8 mouse cellular contexts compared by ENCODE assay signal in the genomic region with DNA sequence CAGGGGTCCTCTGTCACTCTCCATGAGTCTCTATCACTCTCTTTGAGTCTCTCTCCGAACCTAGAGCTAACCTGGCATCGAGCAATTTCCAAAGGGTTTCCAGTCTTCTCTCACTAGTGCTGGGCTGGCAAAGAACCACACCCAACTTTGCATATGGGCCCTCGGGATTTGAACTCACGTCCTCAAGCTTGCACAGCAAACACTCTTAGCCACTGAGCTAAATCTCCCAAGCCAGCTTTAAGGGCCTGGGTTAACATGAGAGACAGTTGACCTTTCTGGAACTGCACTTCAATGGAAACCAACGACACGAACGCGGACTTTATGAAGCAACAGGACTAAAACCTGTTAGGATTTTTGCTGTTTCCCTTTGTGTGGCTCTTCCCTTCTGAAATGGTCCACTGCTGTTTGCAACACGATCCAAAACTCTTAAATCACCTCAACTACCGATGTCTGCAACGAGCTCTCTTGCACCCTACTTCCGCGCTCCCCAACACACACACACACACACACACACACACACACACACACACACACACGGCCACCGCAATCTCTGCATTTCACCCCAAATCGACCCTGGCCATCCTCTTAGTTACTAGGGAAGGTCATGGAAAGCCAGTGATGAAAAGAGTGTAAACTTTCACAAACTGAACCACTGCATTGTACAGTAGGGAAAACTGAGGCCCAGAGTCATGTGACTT. TPM values are rescaled to one million over a fixed set of nuclear protein-coding genes. Genes with fewer than 3 reads are reported as not detected.
A peak's percentile ranks its signal among the peaks of the same experiment; 100 is the strongest.
DNase-seq lines count a peak whose midpoint lies in the region; ATAC-seq lines count a peak whose summit lies in the region.

No protein-coding gene starts in this region.

- no peaks in the 10 kb centered on the region for H3K9me3 ChIP-seq in heart, embryonic 13.5 days
- H3K9me3 ChIP-seq in liver, embryonic 12.5 days (replicated peaks), result no peaks in the 10 kb centered on the region
- no peaks in the 10 kb centered on the region for H3K9me3 ChIP-seq in stomach, embryonic 16.5 days (replicated peaks; ENCODE audit: control insufficient read depth, low read length)

- H3K4me2 ChIP-seq in heart, embryonic 13.5 days, result peak overlapping the region; percentile 82
- peak overlapping the region; percentile 78 for H3K4me2 ChIP-seq in liver, embryonic 12.5 days
- peak overlapping the region; percentile 86 for H3K4me2 ChIP-seq in stomach, embryonic 16.5 days (ENCODE audit: low read depth, low read length)

- ATAC-seq in heart, embryonic 13.5 days (ENCODE audit: extremely low read depth, insufficient number of reproducible peaks, low FRiP score, low TSS enrichment), result no peak
- no peak for ATAC-seq in liver, embryonic 12.5 days
- ATAC-seq in stomach, embryonic 16.5 days (ENCODE audit: insufficient read depth, low FRiP score), result no peak

- no peaks in the 10 kb centered on the region for H3K36me3 ChIP-seq in heart, embryonic 13.5 days
- no peaks in the 10 kb centered on the region for H3K36me3 ChIP-seq in liver, embryonic 12.5 days
- H3K36me3 ChIP-seq in stomach, embryonic 16.5 days (ENCODE audit: control insufficient read depth, insufficient read depth, low read length), result no peaks in the 10 kb centered on the region

- peak overlapping the region; percentile 92 for H3K27ac ChIP-seq in heart, embryonic 13.5 days (replicated peaks)
- H3K27ac ChIP-seq in liver, embryonic 12.5 days, result no peak overlapping the region
- peak overlapping the region; percentile 98 for H3K27ac ChIP-seq in stomach, embryonic 16.5 days (ENCODE audit: low read length)

- peak overlapping the region; percentile 90 for H3K9ac ChIP-seq in heart, embryonic 13.5 days
- no peak overlapping the region; the same call in 1 of the 2 replicates for H3K9ac ChIP-seq in liver, embryonic 12.5 days
- H3K9ac ChIP-seq in stomach, embryonic 16.5 days (ENCODE audit: low read length), result peak overlapping the region; percentile 95

- H3K4me1 ChIP-seq in heart, embryonic 13.5 days, result peaks cover 32% of the 10 kb centered on the region
- H3K4me1 ChIP-seq in liver, embryonic 12.5 days, result peaks cover 28% of the 10 kb centered on the region
- H3K4me1 ChIP-seq in stomach, embryonic 16.5 days (ENCODE audit: control insufficient read depth, insufficient read depth, low read length), result peaks cover 35% of the 10 kb centered on the region

- intact Hi-C loops in gastrocnemius, postnatal 36 days (cut with DNase I), result loop anchor here (5.0 kb wide), 1 partner anchor 36 kb away; no protein-coding TSS in a partner anchor

- peak; percentile 38 to 49 for DNase-seq in spleen, postnatal 36 days (ENCODE audit: low spot score in 2 of 2)
- DNase-seq in spleen, adult 18-20 months, result no peak
- DNase-seq in embryo, embryonic 10.5 days (ENCODE audit: low spot score), result no peak
- DNase-seq in gastrocnemius, postnatal 36 days, result no peak
- DNase-seq in adrenal gland, postnatal 10 days, result no peak

- H3K4me3 ChIP-seq in heart, embryonic 13.5 days, result peak overlapping the region; percentile 73
- H3K4me3 ChIP-seq in liver, embryonic 12.5 days, result peak overlapping the region; percentile 65
- peak overlapping the region; percentile 87 for H3K4me3 ChIP-seq in stomach, embryonic 16.5 days (replicated peaks; ENCODE audit: low read length)

- no peaks in the 10 kb centered on the region for H3K27me3 ChIP-seq in heart, embryonic 13.5 days (replicated peaks)
- peaks cover 6% of the 10 kb centered on the region; the same call in 1 of the 2 replicates for H3K27me3 ChIP-seq in liver, embryonic 12.5 days (replicated peaks)
- no peaks in the 10 kb centered on the region for H3K27me3 ChIP-seq in stomach, embryonic 16.5 days (ENCODE audit: control insufficient read depth, insufficient read depth, low read length)

- 67% methylated on average over 16 of the region's 16 CpGs for WGBS in heart, embryonic 13.5 days
- WGBS in liver, embryonic 12.5 days (ENCODE audit: insufficient replicate concordance), result 73% methylated on average over 16 of the region's 16 CpGs
- WGBS in stomach, embryonic 16.5 days, result 58% methylated on average over 16 of the region's 16 CpGs

RNA-seq across cellular contexts. Expression of gene Tgfbr2, which starts 1.5 kb away (rescaled TPM):
- 17.2 and 19.0 TPM in 2 replicates for polyA plus RNA-seq in heart, embryonic 13.5 days (2015; fragmentation: Nextera tagmentation; extraction: Ambion mirVana)
- polyA plus RNA-seq in liver, embryonic 12.5 days (2016; fragmentation: Nextera tagmentation; extraction: Ambion mirVana), result 6.9 and 7.1 TPM in 2 replicates
- polyA plus RNA-seq in stomach, embryonic 16.5 days (2015; fragmentation: Nextera tagmentation; extraction: Ambion mirVana), result 33.8 and 35.1 TPM in 2 replicates
- total RNA-seq in gastrocnemius, postnatal 36 days (2021), result 10 to 100 TPM; 17.7 to 18.6 TPM
- total RNA-seq in adrenal gland, postnatal 10 days (2021), result 10 to 100 TPM; 65.0 to 70.8 TPM

Comparison
In these comparisons a context has a peak if more than half of its experiments do, and no peak if none do; other contexts are left out.
1. DNase-seq: peak in spleen, postnatal 36 days (2 of 2); none in spleen, adult 18-20 months (0 of 2), embryo, embryonic 10.5 days (single experiment), gastrocnemius, postnatal 36 days (0 of 2) and adrenal gland, postnatal 10 days (single experiment).
2. Peak in every context shown above with its lines, with median percentiles within 50 percentile points of each other: H3K4me2 ChIP-seq and H3K4me3 ChIP-seq.